Mouse (Mus musculus) CH12.LX (cell line): ENCODE measurements around the gene Nprl3.

Source experiments
- BHLHE40 ChIP-seq: IDR thresholded peaks from 2 replicates; pipeline ENCODE4 v1.6.1; 2011; ENCODE audit warnings: mild to moderate bottlenecking, low read depth, low read length, improper control_type of control experiment
- MXI1 ChIP-seq: IDR thresholded peaks from 2 replicates; pipeline ENCODE4 v1.6.1; 2011; ENCODE audit warnings: mild to moderate bottlenecking, low read depth, low read length, improper control_type of control experiment
- NRF1 ChIP-seq: IDR thresholded peaks from 2 replicates; pipeline ENCODE4 v1.6.1; 2014; ENCODE audit warnings: low read depth, mild to moderate bottlenecking, inconsistent platforms, low read length, improper control_type of control experiment, moderate library complexity
- POLR2A ChIP-seq: IDR thresholded peaks from 2 replicates; pipeline ENCODE4 v1.6.1; 2011; ENCODE audit warnings: low read depth, mild to moderate bottlenecking, improper control_type of control experiment, low read length
- ZC3H11A ChIP-seq: IDR thresholded peaks from 2 replicates; pipeline ENCODE4 v1.6.1; 2012; ENCODE audit warnings: low read depth, mild to moderate bottlenecking, inconsistent platforms, low read length, improper control_type of control experiment

DNA sequence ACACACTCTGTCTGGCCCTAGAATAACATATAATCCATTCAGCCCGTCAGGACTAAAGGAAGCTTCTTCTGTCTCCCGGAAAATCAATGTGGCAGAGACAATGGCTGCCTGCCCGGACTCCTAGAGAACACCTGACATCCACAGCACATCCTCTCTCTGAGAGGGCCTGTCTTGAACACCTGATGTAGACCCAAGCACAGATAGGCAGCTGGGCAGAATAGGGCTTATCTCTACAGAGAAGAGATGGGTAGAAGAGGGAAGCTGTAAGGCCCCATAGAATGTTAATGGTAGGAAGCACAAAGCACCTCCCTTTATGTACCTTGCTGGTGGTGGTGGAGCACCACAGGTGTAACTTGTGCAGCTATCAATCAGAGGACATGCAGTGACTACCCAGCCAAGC is 25.3 kb downstream of the Nprl3 start:
- TF ChIP-seq POLR2A (no peak), BHLHE40 (no peak), MXI1 (no peak), NRF1 (no peak), ZC3H11A (no peak)
